Mouse (Mus musculus) lung, postnatal 10 days (tissue): ENCODE measurements at regions not wholly inside any gene's neighbourhood (a gene's known extent, or its start where the extent isn't known, plus 50 kb on each side); places are given as distances from the start of the nearest gene placed in this dataset.

Experiments
- DNase-seq: peaks from one replicate; pipeline ENCODE4 v3.0.0; 2021

- no peak for DNase-seq
These were observed 227.3 kb upstream of the Irx5 start for GRCm38 (mm10) chr8:92130025-92130557.

GRCm38 (mm10) chr8:92129241-92130015, 228.0 kb upstream of the Irx5 start:
- DNase-seq, result peak; percentile 48

DNA sequence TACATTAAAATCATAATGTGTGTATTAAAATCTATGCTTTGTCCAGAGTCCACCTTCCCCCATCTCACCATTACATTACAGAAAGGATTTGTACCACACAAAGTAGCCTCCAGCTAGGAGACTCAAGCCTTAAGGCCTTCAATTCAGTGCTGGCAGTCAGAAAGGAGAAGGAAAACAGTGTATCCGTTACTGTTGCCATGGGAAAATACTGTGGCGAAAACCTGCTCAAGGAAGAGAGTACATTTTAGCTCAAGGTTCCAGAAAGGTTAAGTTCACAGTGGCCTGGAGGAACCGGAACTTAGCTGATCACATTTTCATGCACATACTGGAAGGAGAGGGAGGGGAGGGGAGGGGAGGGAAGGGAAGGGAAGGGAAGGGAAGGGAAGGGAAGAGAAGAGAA, 231.8 kb upstream of the Irx5 start:
- no peak for DNase-seq

- no peak for DNase-seq
These were observed 236.1 kb upstream of the Irx5 start for GRCm38 (mm10) chr8:92121296-92121695.

DNA sequence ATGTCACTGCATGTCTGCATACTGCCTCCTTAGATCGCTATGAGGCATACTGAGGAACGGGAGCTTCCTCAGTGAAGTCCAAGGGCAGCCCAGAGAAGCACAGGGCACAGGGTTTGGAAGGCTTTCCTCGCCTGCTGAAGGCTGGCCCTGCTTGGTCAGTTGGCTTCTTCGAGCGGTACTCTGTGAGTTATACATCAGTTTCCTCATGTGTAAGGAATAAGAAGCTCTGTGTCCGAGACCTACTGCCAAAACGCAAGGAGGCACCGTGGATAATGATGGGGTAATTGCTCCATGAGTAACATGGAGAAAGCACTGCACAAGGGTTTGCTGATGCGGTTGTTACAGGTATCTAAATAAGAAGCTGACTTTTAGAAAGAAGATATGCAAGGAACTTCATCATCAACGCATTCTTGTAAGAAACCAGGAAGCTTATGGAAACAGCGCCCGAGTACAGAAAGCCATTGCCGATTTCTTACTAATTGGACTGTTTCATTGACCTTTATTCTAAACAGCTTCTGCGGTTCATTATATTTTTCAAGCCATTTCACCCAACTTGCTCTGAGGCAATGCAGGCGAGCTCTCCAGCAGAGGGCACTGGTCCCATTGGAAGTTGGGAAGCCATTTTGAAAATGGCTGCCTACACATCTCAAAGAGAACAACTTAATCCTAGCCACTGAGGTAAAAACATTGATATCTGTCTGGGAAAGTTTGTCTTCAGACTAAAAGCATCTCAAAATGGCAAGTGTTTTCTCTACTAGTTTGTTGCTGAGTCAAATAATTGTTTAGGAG, 241.8 kb upstream of the Irx5 start:
- DNase-seq, result peak; percentile 14

DNA sequence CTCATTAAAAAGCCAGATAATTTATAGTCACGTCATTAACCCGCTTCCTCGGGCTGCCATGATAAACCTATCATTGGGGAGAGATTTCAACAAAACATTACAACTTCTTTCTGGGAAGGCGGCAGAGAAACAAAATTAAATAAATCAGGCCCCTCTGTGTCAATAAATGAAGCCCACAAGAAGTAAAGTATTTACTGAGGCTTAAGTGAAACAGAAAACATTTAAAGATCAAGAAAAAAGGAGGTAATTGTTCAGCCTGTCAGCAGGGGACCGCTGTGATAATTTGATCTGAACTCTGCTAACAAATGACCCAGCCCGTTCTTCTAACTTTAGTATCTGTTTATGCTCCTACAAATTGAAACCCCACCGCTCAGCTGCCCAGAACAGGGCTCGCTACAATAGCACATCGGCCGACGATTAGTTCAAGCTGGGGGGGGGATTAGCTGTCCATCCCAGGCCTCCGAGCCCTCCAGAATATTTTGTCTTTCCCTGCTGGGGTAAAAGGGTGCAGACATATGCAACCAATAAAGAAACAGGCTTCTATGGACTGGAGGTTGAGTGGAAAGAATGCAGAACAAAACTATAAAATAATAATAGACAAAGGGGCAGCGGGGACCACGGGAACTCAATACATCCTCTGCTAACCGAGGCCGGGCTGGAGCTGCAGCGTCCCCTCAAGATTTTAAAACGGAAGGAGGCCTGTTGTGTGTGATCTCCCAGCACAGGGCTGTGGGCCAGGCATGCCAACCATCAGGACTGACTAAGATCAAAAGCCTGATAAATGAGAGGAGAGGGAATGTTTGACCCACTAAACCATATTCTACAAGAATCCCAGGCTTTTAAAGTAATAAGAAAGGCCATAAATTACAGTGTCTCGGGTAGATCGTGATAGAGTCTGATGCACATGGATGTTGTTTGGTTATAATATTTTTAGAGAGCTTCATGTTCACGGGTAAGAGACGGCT, 242.8 kb upstream of the Irx5 start:
- DNase-seq, result no peak

- DNase-seq, result peak; percentile 22
These were observed 243.5 kb upstream of the Irx5 start for GRCm38 (mm10) chr8:92113901-92114300.

GRCm38 (mm10) chr8:92113386-92113785, 244.0 kb upstream of the Irx5 start:
- no peak for DNase-seq

DNA sequence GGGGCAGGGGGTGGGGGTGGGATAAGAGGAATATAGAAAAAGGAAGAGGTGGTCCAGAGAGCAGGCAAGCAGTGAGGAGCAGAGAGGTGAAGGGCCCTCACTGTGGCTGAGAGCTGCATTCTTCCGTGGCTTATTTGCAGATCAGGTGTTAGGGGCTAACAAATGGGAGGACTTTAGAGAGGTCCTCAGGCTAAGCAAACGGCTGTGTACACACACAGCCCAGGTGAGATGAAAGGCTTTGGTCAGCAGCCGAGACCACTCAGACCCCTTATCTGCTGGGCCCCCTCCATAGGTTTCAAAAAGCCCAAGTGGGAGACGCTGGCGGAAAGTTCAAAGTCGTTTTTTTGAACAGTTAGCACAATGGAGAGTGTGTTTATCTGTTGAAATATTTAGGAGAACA, 252.9 kb upstream of the Irx5 start:
- peak; percentile 77 for DNase-seq

DNA sequence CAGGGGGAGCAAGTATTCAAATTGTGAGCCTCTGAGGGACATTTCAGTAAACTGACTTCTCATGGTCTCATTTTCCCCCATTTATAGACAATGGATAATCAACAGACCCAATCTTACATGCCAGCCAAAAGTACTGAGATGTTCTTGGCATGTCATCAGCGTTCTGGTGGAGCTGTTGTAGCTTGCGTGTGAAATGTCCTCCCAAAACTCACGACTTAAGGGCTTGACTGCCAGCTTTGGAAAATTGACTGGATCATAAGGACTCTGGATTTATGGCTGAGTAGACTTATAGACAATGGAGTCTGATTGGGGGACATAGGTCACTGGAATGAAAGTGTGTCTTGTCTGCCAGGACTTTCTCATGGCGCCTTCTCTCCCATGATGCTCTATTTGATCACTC, 254.9 kb upstream of the Irx5 start:
- DNase-seq, result no peak

GRCm38 (mm10) chr8:92095276-92095675, 262.1 kb upstream of the Irx5 start:
- no peak for DNase-seq

GRCm38 (mm10) chr8:92084124-92084523, 273.3 kb upstream of the Irx5 start:
- DNase-seq, result peak; percentile 30

- DNase-seq, result no peak
These were observed 275.5 kb upstream of the Irx5 start for GRCm38 (mm10) chr8:92081900-92082299.

- DNase-seq, result no peak
These were observed 276.6 kb upstream of the Irx5 start for GRCm38 (mm10) chr8:92080852-92081251.

- no peak for DNase-seq
These were observed 275.7 kb upstream of the Irx3 start for GRCm38 (mm10) chr8:92077611-92078010.

- DNase-seq, result no peak
These were observed 270.4 kb upstream of the Irx3 start for GRCm38 (mm10) chr8:92072254-92072615.

DNA sequence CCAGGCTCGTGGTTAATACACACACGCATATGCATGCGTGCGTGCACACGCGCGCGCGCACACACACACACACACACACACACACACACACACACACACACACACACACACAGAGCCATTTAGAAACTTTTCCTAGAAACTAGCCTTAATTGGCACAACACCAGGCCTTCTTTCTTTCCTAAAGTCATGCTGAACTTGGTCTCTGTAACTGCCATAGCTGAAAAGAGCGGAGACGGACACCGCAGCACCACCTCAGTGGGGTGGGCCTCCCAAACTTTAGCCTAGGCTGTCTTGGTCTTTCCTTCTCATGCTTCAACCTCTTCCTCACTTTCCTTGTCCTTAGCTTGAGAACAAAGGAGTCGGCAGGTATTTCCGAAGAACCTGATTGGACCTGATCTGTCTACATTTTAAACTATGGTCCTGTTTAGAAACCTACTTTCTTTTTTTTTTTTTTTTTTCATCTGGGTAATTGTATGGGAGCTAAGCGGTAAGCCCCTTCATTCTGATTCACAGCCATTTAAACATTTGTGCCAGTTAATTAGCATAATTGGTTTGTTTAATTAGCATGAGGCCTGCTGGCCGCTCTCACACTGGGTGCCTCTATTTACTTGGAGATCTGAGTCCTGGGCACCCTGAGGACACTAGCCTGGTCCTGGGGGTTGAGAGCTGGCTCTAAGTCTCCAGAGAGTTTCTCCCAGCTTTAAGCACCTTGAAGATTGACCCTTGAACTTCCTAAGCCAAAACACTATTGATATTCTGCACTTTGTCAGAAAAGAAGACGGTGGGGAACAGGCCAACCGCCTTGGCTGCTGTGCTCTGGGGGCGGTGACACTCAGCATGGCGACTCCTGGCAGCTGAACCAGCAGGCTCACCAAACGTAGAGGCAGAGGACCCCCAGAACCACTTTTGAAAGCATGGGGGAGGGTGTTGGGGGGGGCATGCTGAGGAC, 269.7 kb upstream of the Irx3 start:
- no peak for DNase-seq

DNA sequence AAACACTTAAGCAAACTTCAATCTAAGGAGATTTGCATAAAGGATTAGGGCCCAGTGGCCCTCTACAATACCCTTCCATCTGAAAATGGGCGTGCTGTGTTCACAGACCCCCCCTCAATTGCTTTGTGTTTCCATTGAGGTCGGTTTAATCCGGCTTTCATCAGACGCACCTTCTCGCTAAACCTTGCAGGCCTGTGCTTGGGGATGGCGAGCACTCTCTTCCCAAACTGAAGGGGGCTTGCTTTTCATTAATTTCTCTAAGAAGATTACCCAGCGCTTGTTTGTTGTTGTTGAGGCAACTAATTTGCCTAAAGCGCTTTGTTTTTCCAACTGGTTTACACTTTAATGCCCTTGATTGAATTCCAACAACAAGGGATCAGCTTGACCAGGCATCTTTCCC, 268.8 kb upstream of the Irx3 start:
- no peak for DNase-seq

DNA sequence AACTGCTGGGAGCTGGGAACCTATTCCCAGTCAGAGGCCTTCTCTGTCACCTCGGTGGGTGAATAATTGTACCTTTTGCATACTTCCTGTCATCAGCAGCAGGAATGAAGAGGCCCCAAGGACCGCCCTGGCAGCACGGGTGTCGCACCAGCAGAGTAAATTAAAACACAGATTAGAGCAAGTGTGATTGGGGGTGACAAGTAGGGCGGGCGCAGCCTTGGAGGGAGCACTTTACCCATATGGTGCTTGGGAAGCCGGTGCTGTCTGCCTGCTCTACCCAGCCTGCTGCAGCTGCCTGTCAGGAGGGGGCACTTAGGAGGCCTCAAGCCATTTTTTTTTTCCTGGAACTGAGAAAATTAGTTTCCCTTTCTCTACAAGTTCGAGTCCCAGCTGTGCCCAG, 264.6 kb upstream of the Irx3 start:
- DNase-seq, result no peak

- no peak for DNase-seq
These were observed 263.8 kb upstream of the Irx3 start for GRCm38 (mm10) chr8:92065554-92066239.

GRCm38 (mm10) chr8:92064971-92065370, 263.1 kb upstream of the Irx3 start:
- no peak for DNase-seq
